Mouse (Mus musculus): ENCODE measurements around the gene Zfp408. TPM values are rescaled to one million over a fixed set of nuclear protein-coding genes. Genes with fewer than 3 reads are reported as not detected.
"Not testable (repeated sequence)": the region's sequence is repeated elsewhere in the genome, so short reads cannot be mapped to it uniquely, and the experiment has no call there.

Zfp408 gene
- polyA plus RNA-seq, 1 experiment from 2014 or later = 6.2 TPM

- ATAC-seq (replicated peaks; ENCODE audit: insufficient number of reproducible peaks, low FRiP score, low TSS enrichment) = no peak
- no peaks in the 10 kb centered on the region for H3K27me3 ChIP-seq (ENCODE audit: control insufficient read depth, insufficient read depth, low read length)
- no peaks in the 10 kb centered on the region for H3K4me1 ChIP-seq (ENCODE audit: control insufficient read depth, insufficient read depth, low read length)
- no peak overlapping the region for H3K9ac ChIP-seq (ENCODE audit: low read depth, low read length)
- no peak overlapping the region for H3K4me2 ChIP-seq
- no peak overlapping the region for H3K4me3 ChIP-seq (ENCODE audit: low read depth, low read length)
- peaks cover 34% of the 10 kb centered on the region for H3K36me3 ChIP-seq (ENCODE audit: control insufficient read depth, insufficient read depth, low read length)
- no peak overlapping the region for H3K27ac ChIP-seq (ENCODE audit: low read depth, low read length)
- no peaks in the 10 kb centered on the region for H3K9me3 ChIP-seq (replicated peaks; ENCODE audit: control insufficient read depth, low read length)
- 78% methylated on average over 5 of the region's 5 CpGs for WGBS (ENCODE audit: insufficient replicate concordance)
Measured at GRCm38 (mm10) chr2:91622356-91622755, 27.2 kb downstream of the Zfp408 start.

- H3K9ac ChIP-seq (ENCODE audit: low read depth, low read length) = not testable (repeated sequence)
- peaks cover 20% of the 10 kb centered on the region for H3K36me3 ChIP-seq (ENCODE audit: control insufficient read depth, insufficient read depth, low read length)
Measured at GRCm38 (mm10) chr2:91609370-91609769, 40.2 kb downstream of the Zfp408 start.

DNA sequence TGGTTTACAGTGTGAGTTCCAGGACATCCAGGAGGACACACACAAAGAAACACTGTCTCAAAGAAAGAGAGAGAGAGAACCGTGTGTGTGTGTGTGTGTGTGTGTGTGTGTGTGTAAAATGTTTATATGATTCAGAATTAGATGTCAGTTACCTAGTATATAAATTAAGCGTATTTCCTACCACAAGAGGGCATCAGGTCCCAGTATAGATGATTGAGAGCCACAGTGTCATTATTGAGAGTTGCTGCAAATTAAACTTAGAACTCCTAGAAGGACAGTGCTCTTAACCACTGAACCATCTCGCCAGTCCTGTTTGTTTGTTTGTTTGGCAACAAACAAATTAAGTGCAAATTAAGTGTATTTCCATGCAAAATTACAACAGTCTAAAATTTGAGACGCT, 47.2 kb downstream of the Zfp408 start:
- no peaks in the 10 kb centered on the region for H3K4me1 ChIP-seq (ENCODE audit: control insufficient read depth, insufficient read depth, low read length)
- H3K4me2 ChIP-seq = no peak overlapping the region
- H3K27me3 ChIP-seq (ENCODE audit: control insufficient read depth, insufficient read depth, low read length) = no peaks in the 10 kb centered on the region
- H3K9me3 ChIP-seq (replicated peaks; ENCODE audit: control insufficient read depth, low read length) = no peaks in the 10 kb centered on the region
- no peak overlapping the region for H3K4me3 ChIP-seq (ENCODE audit: low read depth, low read length)
- peaks cover 48% of the 10 kb centered on the region for H3K36me3 ChIP-seq (ENCODE audit: control insufficient read depth, insufficient read depth, low read length)
- no peak overlapping the region for H3K9ac ChIP-seq (ENCODE audit: low read depth, low read length)
- WGBS (ENCODE audit: insufficient replicate concordance) = 92% methylated on average over 4 of the region's 4 CpGs
- no peak for ATAC-seq (replicated peaks; ENCODE audit: insufficient number of reproducible peaks, low FRiP score, low TSS enrichment)
- no peak overlapping the region for H3K27ac ChIP-seq (ENCODE audit: low read depth, low read length)

More at GRCm38 (mm10) chr2:91609370-91609769, 40.2 kb downstream of the Zfp408 start:
- not testable (repeated sequence) for H3K4me3 ChIP-seq (ENCODE audit: low read depth, low read length); H3K27me3 ChIP-seq (ENCODE audit: control insufficient read depth, insufficient read depth, low read length); H3K27ac ChIP-seq (ENCODE audit: low read depth, low read length); H3K4me2 ChIP-seq; H3K9me3 ChIP-seq (replicated peaks; ENCODE audit: control insufficient read depth, low read length); H3K4me1 ChIP-seq (ENCODE audit: control insufficient read depth, insufficient read depth, low read length); ATAC-seq (replicated peaks; ENCODE audit: insufficient number of reproducible peaks, low FRiP score, low TSS enrichment)

- H3K27me3 ChIP-seq (ENCODE audit: control insufficient read depth, insufficient read depth, low read length) = no peaks in the 10 kb centered on the region
- peaks cover 48% of the 10 kb centered on the region for H3K36me3 ChIP-seq (ENCODE audit: control insufficient read depth, insufficient read depth, low read length)
- no peak overlapping the region for H3K9ac ChIP-seq (ENCODE audit: low read depth, low read length)
- no peak for ATAC-seq (replicated peaks; ENCODE audit: insufficient number of reproducible peaks, low FRiP score, low TSS enrichment)
- H3K9me3 ChIP-seq (replicated peaks; ENCODE audit: control insufficient read depth, low read length) = no peaks in the 10 kb centered on the region
- no peak overlapping the region for H3K4me3 ChIP-seq (ENCODE audit: low read depth, low read length)
- H3K27ac ChIP-seq (ENCODE audit: low read depth, low read length) = no peak overlapping the region
- 91% methylated on average over 4 of the region's 4 CpGs for WGBS (ENCODE audit: insufficient replicate concordance)
- H3K4me2 ChIP-seq = no peak overlapping the region
- H3K4me1 ChIP-seq (ENCODE audit: control insufficient read depth, insufficient read depth, low read length) = no peaks in the 10 kb centered on the region
Measured at GRCm38 (mm10) chr2:91600475-91600874, 49.1 kb downstream of the Zfp408 start.

Other genes starting within 250 kb of the Zfp408 start
- gene 1110051M20Rik, start 205.1 kb downstream of the Zfp408 start, polyA plus RNA-seq (2014; fragmentation: Nextera tagmentation; extraction: Ambion mirVana) = 43.9 and 47.4 TPM in 2 replicates
- 3.8 and 4.0 TPM in 2 replicates for gene Lrp4, start 192.3 kb downstream of the Zfp408 start, polyA plus RNA-seq (2014; fragmentation: Nextera tagmentation; extraction: Ambion mirVana)
- 62.2 and 77.6 TPM in 2 replicates for gene Ckap5, start 123.0 kb downstream of the Zfp408 start, polyA plus RNA-seq (2014; fragmentation: Nextera tagmentation; extraction: Ambion mirVana)
- 0.34 and 3.0 TPM in 2 replicates for gene F2, start 13.4 kb downstream of the Zfp408 start, polyA plus RNA-seq (2014; fragmentation: Nextera tagmentation; extraction: Ambion mirVana)
- gene Arhgap1, start 69 bp upstream of the Zfp408 start, polyA plus RNA-seq (2014; fragmentation: Nextera tagmentation; extraction: Ambion mirVana) = 186 and 191 TPM in 2 replicates
- 22.8 and 25.9 TPM in 2 replicates for gene Atg13, start 60.8 kb upstream of the Zfp408 start, polyA plus RNA-seq (2014; fragmentation: Nextera tagmentation; extraction: Ambion mirVana)
- gene Harbi1, start 61.1 kb upstream of the Zfp408 start, polyA plus RNA-seq (2014; fragmentation: Nextera tagmentation; extraction: Ambion mirVana) = 10.3 and 12.5 TPM in 2 replicates
- 12.1 and 12.9 TPM in 2 replicates for gene Ambra1, start 80.3 kb upstream of the Zfp408 start, polyA plus RNA-seq (2014; fragmentation: Nextera tagmentation; extraction: Ambion mirVana)

Data from heart, embryonic 11.5 days (tissue).